Mouse (Mus musculus) heart, embryonic 14.5 days (tissue): ENCODE data around the gene Gabra2. TPM values are rescaled to one million over a fixed set of nuclear protein-coding genes. Genes with fewer than 3 reads are reported as not detected.

Source experiments
- ATAC-seq: fragments of 200-750 bp; cut with Nextera tagmentation; 2 replicates; pipeline ENCODE4 v1.8.0; 2017; ENCODE audit warnings: low read depth, moderate TSS enrichment; ENCODE audit not compliant: insufficient number of reproducible peaks, insufficient read depth, low FRiP score
- H3K27ac ChIP-seq, 2 experiments: fragments of 200-500 bp in 1 of 2; fragments of 300-500 bp in 1 of 2; sonication (generic) in 1 of 2; replicated peaks in 1 of 2; 2 replicates each; pipeline ENCODE4 v1.5.1; 2012 to 2014; ENCODE audit warnings: low read depth in 2 of 2, low read length in 2 of 2, control low read depth in 1 of 2, mild to moderate bottlenecking in 1 of 2, mixed read lengths in 1 of 2; ENCODE audit not compliant: control insufficient read depth in 1 of 2, insufficient read depth in 1 of 2
- H3K27me3 ChIP-seq: fragments of 300-500 bp; sonication (generic); 2 replicates; pipeline ENCODE4 v1.6.1; 2014; ENCODE audit warnings: mild to moderate bottlenecking, low read length, control low read depth; ENCODE audit not compliant: control insufficient read depth, insufficient read depth
- H3K36me3 ChIP-seq: fragments of 300-500 bp; sonication (generic); 2 replicates; pipeline ENCODE4 v1.6.1; 2014; ENCODE audit warnings: mild to moderate bottlenecking, control low read depth, low read length, mixed read lengths; ENCODE audit not compliant: control insufficient read depth, insufficient read depth
- H3K4me1 ChIP-seq, 2 experiments: fragments of 200-500 bp in 1 of 2; fragments of 300-500 bp in 1 of 2; sonication (generic) in 1 of 2; 2 replicates each; pipeline ENCODE4 v1.6.1; 2012 to 2014; ENCODE audit warnings: low read length in 2 of 2, control low read depth in 1 of 2, mixed read lengths in 1 of 2; ENCODE audit not compliant: control insufficient read depth in 2 of 2, insufficient read depth in 2 of 2
- H3K4me2 ChIP-seq: fragments of 300-500 bp; sonication (generic); 2 replicates; pipeline ENCODE4 v1.6.1; 2014; ENCODE audit warnings: mild to moderate bottlenecking, low read length
- H3K4me3 ChIP-seq, 2 experiments: fragments of 200-500 bp in 1 of 2; fragments of 300-500 bp in 1 of 2; sonication (generic) in 1 of 2; 2 replicates each; pipeline ENCODE4 v1.5.1; 2012 to 2014; ENCODE audit warnings: low read length in 2 of 2, mild to moderate bottlenecking in 2 of 2, control low read depth in 1 of 2, low read depth in 1 of 2, moderate library complexity in 1 of 2; ENCODE audit not compliant: control insufficient read depth in 1 of 2, insufficient read depth in 1 of 2
- H3K9ac ChIP-seq: fragments of 300-500 bp; sonication (generic); 2 replicates; pipeline ENCODE4 v1.6.1; 2014; ENCODE audit warnings: mild to moderate bottlenecking, low read length
- H3K9me3 ChIP-seq: fragments of 300-500 bp; sonication (generic); 2 replicates; pipeline ENCODE4 v1.6.1; 2016; ENCODE audit warnings: low read length, control low read depth; ENCODE audit not compliant: control insufficient read depth
- WGBS: fragments of 180-500 bp; shearing (Covaris S2); extraction: QIAGEN DNeasy Blood & Tissue Kit; methylation state at CpG from one replicate; pipeline ENCODE4 v1.1.7; 2014; 5-methylcytosine and 5-hydroxymethylcytosine counted together
- polyA plus RNA-seq: library from polyadenylated mRNA; unstranded; fragments of >200 nt; fragmentation: Nextera tagmentation; extraction: Ambion mirVana; gene quantifications from 2 replicates; pipeline ENCODE4 v1.2.1, GENCODE M21; 2014

The Gabra2 gene
- polyA plus RNA-seq, 1 experiment from 2014 or later, result 0.70 TPM

GRCm38 (mm10) chr5:71093807-71094206 lies 1.8 kb downstream of the Gabra2 start:
- no peak overlapping the region for H3K27ac ChIP-seq
- H3K4me3 ChIP-seq, result no peak overlapping the region
- H3K36me3 ChIP-seq, result no peaks in the 10 kb centered on the region
- ATAC-seq, result no peak
- H3K4me1 ChIP-seq, result peaks cover 3% of the 10 kb centered on the region in 2 experiments; a peak in 2 of 4 replicates
- peaks cover 16% of the 10 kb centered on the region for H3K27me3 ChIP-seq
- no peak overlapping the region for H3K9ac ChIP-seq
- H3K9me3 ChIP-seq, result no peaks in the 10 kb centered on the region
- H3K4me2 ChIP-seq, result no peak overlapping the region
- WGBS, result 79% methylated on average over 2 of the region's 2 CpGs

GRCm38 (mm10) chr5:71092475-71092874 lies 3.2 kb downstream of the Gabra2 start:
- Histone ChIP-seq H3K4me3 (no peak overlapping the region), H3K36me3 (no peaks in the 10 kb centered on the region), H3K4me1 (peaks cover 3% of the 10 kb centered on the region in 2 experiments; a peak in 2 of 4 replicates), H3K4me2 (no peak overlapping the region), H3K9me3 (no peaks in the 10 kb centered on the region), H3K27ac (no peak overlapping the region), H3K27me3 (peaks cover 16% of the 10 kb centered on the region), H3K9ac (no peak overlapping the region)
- no peak for ATAC-seq

GRCm38 (mm10) chr5:71091926-71092325 lies 3.7 kb downstream of the Gabra2 start:
- Histone ChIP-seq H3K27ac (no peak overlapping the region), H3K4me1 (peaks cover 3% of the 10 kb centered on the region in 2 experiments; a peak in 2 of 4 replicates), H3K4me2 (no peak overlapping the region), H3K9me3 (no peaks in the 10 kb centered on the region), H3K4me3 (no peak overlapping the region), H3K9ac (no peak overlapping the region), H3K27me3 (peaks cover 16% of the 10 kb centered on the region), H3K36me3 (no peaks in the 10 kb centered on the region)
- ATAC-seq, result no peak
- WGBS, result 56% methylated on average over 2 of the region's 2 CpGs

DNA sequence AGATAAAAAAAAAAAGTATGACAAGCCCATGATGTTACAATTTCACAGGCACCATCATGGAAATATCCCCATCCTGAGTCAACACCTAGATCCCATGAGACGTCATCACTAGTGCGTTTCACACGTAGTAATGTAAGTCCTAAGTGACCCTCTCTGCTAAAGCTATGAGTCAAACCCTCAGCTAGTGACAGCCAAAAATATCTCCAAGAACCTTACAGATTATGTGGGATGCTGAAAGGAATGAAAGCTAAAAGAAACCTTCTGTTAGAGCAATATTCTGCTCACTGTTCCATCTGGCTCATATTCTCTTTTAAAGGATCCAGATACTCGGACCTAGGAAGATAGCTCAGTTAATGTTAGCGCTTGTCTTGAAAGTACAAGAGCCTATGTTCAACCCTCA lies 16.8 kb downstream of the Gabra2 start:
- Histone ChIP-seq H3K36me3 (no peaks in the 10 kb centered on the region), H3K9ac (no peak overlapping the region), H3K9me3 (no peaks in the 10 kb centered on the region), H3K4me1 (no peaks in the 10 kb centered on the region), H3K4me2 (no peak overlapping the region), H3K4me3 (no peak overlapping the region), H3K27ac (no peak overlapping the region), H3K27me3 (no peaks in the 10 kb centered on the region)
- no peak for ATAC-seq
- WGBS, result 62% methylated on average over 5 of the region's 5 CpGs

- Histone ChIP-seq H3K4me3 (no peak overlapping the region), H3K27me3 (no peaks in the 10 kb centered on the region), H3K36me3 (no peaks in the 10 kb centered on the region), H3K27ac (no peak overlapping the region), H3K9ac (no peak overlapping the region), H3K9me3 (no peaks in the 10 kb centered on the region), H3K4me2 (no peak overlapping the region), H3K4me1 (no peaks in the 10 kb centered on the region)
- WGBS, result 44% methylated on average over 3 of the region's 3 CpGs
- no peak for ATAC-seq
These were observed 34.0 kb downstream of the Gabra2 start for GRCm38 (mm10) chr5:71061696-71062095.

DNA sequence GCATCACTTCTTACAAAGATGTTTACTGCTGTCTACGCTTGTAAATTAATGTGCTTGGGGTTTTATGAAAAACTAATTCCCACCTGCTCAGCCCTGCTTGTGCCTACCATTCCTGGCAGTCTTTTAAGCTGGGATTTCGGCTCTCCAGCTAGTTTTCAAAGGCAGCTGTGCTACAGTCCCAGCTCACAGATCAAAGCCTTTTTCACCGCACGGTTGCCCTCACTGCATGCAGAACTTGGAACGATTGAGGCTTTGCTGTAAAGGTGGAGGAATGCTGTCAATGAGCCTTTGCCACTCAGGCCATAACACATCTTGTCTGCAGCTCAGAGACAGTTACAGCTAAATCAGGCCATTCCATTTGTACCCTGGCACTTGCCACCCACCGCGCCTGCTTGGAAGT lies 37.6 kb downstream of the Gabra2 start:
- 66% methylated on average over 7 of the region's 7 CpGs for WGBS
- Histone ChIP-seq H3K27ac (no peak overlapping the region), H3K4me2 (no peak overlapping the region), H3K36me3 (no peaks in the 10 kb centered on the region), H3K4me1 (no peaks in the 10 kb centered on the region), H3K27me3 (no peaks in the 10 kb centered on the region), H3K9me3 (no peaks in the 10 kb centered on the region), H3K9ac (no peak overlapping the region), H3K4me3 (no peak overlapping the region)
- ATAC-seq, result no peak

DNA sequence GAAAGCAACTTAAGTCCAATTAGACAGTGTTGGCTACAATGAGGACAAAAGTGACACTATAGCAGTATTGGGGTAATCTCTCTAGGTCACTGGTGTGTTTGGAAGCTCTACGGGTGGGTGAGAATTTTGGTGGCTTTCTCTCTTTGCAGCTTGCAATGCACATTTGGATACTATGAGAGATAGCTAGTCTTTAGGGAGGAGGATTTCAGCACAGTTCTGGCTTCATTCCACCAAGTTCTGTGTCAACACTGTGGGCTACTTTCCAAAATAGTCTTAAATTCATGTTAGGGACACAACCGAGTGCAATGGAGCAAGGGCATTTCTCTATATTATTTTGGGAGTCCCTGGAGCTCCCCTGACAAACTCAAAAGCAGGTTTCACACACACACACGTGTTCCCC lies 58.3 kb downstream of the Gabra2 start:
- Histone ChIP-seq H3K9ac (no peak overlapping the region), H3K4me3 (no peak overlapping the region), H3K27ac (no peak overlapping the region), H3K27me3 (no peaks in the 10 kb centered on the region), H3K4me2 (no peak overlapping the region), H3K36me3 (no peaks in the 10 kb centered on the region), H3K9me3 (no peaks in the 10 kb centered on the region), H3K4me1 (no peaks in the 10 kb centered on the region)
- 63% methylated on average over 3 of the region's 3 CpGs for WGBS
- ATAC-seq, result no peak

DNA sequence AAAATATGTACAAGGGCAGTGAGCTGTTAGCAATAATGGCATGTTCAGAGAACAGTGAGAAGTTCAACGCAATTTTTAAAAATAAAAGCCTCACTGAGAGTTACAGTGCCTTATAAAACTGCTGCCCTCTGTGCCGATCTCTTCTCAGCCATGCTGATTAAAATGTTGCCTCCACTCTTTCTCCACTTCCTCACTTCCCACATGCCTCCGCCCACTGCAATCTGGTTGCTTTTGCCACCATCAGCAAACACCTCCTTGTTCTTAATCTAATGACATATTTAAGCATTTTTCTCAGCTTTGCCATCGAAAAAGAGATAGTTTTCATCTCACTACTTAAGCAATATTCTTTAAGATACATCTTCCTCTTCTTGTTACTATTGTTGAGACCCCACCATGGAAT lies 69.7 kb downstream of the Gabra2 start:
- WGBS, result 62% methylated on average over 4 of the region's 4 CpGs
- H3K27ac ChIP-seq, result no peak overlapping the region

More for the DNA sequence above, 69.7 kb downstream of the Gabra2 start:
- Histone ChIP-seq H3K9me3 (no peaks in the 10 kb centered on the region), H3K4me3 (no peak overlapping the region), H3K9ac (no peak overlapping the region), H3K4me1 (no peaks in the 10 kb centered on the region), H3K4me2 (no peak overlapping the region), H3K27me3 (no peaks in the 10 kb centered on the region), H3K36me3 (no peaks in the 10 kb centered on the region)
- ATAC-seq, result no peak
